Mouse (Mus musculus) right cerebral cortex, adult 18-20 months (tissue): ENCODE measurements around the gene Gm11213.

Experiments used
- DNase-seq: peaks from one replicate; pipeline ENCODE4 v3.0.0; 2022; ENCODE audit warnings: mixed read lengths

The Gm11213 gene

GRCm38 (mm10) chr4:63604945-63605344, at the start of gene Gm11213:
Gene Gm11213, minus strand, starts transcription at chr4:63605261.
- no peak for DNase-seq

- DNase-seq, result no peak
Observed at GRCm38 (mm10) chr4:63654381-63654780, 49.3 kb upstream of the Gm11213 start.

GRCm38 (mm10) chr4:63643956-63644726, 39.1 kb upstream of the Gm11213 start:
- DNase-seq, result no peak

- DNase-seq, result no peak
Observed at GRCm38 (mm10) chr4:63639842-63640241, 34.8 kb upstream of the Gm11213 start.

DNA sequence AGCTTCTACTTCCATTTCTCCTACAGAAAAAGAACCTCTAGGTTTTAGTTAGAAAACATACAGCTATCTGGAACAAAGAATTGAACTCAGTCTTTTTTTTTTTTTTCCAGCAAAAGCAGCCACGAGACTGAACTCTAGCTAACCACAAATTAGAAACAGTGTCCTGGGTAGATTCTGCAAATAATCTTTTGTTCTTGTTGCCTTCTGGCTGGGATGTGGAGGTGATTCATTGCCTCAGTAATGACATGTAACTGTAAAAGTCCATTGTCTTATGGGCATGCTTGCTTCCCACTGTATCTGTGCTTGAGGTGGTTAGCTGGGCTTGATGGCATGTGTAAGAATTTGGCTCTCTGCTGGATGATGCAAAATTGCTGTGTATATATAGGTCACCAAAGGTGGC, 33.5 kb upstream of the Gm11213 start:
- DNase-seq, result no peak

DNA sequence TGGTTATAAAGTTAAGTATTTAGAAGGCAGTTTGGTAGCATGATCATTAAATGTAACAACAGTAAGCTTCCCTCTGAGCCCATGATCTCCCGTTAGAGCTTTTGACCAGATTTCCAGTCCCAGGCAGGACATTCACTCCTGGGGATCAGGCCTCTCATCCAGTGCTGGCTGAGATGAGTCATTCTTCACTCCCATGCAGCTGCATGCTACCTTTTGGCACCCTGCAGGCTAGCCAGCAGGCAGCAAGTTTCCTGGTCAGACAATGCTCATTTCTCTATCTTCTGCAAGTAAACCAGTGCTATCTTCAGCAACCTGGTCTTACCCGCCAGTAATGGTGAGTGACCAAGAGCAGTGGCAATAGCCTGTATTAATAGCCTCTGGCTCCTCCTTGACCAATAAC, 28.1 kb upstream of the Gm11213 start:
- DNase-seq, result no peak

GRCm38 (mm10) chr4:63627111-63627510, 22.1 kb upstream of the Gm11213 start:
- DNase-seq, result no peak

DNA sequence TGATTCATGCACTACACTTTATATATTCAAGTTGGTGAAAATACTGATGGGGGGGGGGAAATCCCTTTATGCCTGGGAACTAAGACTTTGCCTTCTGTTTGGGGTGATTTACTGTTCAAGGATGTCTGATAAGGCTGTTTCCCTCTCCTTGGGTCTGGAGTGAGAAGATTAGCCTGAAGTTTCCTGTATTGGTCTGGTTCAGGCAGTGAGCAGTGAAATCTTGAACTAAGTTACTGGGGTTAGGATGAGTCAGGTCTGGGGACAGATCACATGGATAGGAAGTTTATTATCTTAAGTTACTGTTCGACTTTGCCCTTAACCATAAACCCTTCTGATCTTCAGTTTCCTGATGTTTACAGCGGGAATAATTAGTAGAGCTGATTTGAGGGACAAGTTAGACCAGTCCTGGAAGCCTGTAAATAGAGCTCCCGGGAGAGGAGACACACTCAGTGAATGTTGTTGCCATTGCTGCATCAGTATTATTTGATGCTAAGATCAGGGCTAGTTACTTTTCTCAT, 20.6 kb upstream of the Gm11213 start:
- no peak for DNase-seq

DNA sequence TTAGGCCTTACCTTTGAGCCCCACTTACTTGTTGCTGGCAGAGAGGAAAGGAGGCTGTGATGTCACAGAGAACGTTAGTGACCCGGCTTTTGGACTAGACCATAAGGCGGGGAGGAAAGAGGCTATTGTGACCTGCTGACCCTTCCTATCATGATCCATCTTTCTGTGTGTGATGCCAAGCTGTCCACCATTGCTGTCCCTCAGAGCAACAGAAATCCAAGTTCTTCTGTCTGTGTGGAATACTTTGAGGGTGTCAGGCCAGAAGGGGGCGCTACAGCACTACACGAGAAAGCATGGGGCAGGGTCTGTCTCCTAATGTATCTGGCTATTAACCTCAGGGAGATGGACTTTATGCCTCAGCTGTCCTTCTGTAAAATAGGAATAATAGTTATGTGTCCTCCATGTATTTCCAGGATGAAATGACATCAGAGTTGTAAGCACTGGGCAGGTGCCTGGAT, 17.3 kb upstream of the Gm11213 start, which contains the start of gene Tex48:
Gene Tex48, minus strand, starts transcription at position 51 of the 458 bp plus-strand sequence.
- no peak for DNase-seq

DNA sequence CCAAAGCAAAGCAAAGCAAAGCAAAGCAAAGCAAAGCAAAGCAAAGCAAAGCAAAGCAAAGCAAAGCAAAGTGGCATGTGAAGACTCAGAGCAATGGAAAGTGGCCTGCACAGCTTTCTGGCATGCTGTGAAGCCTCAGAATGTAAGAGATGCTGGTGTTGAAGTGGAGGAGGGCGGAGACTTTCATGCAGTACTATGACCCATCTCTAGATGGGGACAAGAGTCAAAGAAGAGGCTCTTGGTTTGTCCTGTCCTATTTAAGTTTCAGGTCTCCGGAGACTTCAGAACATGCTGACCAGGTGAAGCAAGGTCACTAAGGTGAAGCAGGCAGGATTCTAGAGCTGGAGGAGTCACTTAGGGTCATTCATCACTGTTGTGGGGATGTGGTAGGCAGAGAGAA, 16.8 kb upstream of the Gm11213 start:
- no peak for DNase-seq

- no peak for DNase-seq
Observed at GRCm38 (mm10) chr4:63608391-63608790, 3.3 kb upstream of the Gm11213 start.

DNA sequence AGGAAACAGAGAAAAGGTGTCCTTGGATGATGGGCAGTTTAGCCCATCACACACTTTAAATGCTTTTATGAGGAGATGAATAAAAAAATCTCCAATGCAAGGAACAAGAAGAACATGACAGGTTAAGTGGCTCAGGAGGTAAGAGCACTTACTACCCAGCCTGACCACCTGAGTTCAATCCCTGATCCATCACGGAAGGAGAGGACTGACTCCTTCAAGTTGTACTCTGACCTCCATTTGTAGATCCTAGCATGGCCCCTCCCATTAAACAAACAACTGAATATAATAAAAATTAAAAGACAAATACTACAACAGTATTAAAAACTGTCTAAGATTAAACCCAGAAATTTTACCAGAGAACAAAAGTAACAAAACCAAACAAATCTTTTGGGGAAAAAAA, 907 bp upstream of the Gm11213 start:
- DNase-seq, result no peak

GRCm38 (mm10) chr4:63605545-63605944, 484 bp upstream of the Gm11213 start:
- DNase-seq, result no peak

DNA sequence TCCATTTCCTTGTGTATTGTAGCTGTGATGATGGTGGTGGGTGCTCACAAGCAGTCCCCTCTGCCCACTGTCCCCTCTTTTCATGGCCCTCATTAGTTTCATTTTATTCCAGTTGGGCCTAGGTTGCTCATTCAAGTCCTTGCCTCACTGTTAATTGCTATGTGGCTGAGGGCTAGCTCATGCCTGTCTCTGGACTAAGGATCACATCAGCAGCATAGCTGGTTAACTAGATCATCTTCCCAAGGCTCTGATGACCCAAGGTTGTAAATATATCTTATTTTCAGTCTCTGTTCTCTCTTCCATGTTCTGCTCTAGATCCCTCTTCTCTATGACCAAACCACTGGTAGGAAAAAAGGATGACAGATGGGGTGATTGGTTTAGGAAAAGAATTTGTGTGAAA, 3.8 kb downstream of the Gm11213 start:
- DNase-seq, result no peak

GRCm38 (mm10) chr4:63600786-63601185, 4.3 kb downstream of the Gm11213 start:
- DNase-seq, result no peak

- no peak for DNase-seq
Observed at GRCm38 (mm10) chr4:63596010-63596409, 9.1 kb downstream of the Gm11213 start.

DNA sequence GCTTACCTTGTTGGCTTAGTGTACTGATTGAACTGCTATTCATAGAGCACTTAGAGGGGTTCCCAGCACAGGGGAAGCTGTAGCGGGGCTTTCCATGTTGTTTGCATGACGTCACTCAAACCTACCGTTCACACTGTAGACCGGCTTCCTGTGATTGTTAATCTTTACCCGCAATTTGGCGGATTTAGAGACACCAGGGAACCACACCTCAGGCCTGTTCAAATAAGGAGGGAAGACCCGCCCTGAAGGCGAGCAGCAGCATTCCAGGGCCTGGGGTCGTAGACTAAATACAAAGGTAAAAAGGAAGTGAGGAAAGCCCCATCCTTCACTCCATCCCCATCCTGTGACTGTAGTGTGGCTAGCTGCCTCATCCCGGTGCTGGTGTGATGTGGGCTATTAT, 9.8 kb downstream of the Gm11213 start:
- DNase-seq, result no peak

DNA sequence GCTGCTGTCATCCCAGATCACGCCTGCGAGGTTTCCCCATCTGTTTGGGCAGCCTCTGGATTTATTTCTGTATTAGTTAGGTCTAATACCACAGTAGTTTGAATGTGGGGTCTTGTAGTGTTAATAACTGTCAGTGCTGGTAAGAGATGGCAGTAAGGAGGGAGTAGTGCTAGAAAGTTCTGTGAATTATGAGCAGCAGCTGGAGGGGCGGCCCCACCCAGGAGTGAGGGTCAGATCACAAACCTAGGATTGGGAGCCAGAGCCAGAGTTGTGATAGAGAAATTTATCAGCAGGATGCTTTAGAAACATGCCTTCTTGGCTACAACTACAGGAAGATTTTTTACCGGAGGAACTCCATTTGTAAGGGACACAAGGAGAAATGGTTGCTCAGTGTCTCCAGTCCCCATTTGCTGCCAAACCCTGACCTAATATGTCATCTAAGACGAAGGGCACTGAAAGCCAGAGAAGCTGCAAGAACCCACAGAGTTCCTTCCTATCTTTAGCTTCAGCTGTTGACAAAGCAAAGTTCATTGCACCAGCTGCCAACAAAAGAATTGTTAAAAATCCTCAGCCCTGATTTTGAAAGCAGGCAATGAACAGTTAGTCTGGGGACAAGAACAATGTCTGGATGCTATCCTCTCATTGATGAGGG, 10.5 kb downstream of the Gm11213 start:
- DNase-seq, result no peak

- no peak for DNase-seq
Observed at GRCm38 (mm10) chr4:63590538-63590937, 14.5 kb downstream of the Gm11213 start.

GRCm38 (mm10) chr4:63589987-63590386, 15.1 kb downstream of the Gm11213 start:
- DNase-seq, result no peak

GRCm38 (mm10) chr4:63586240-63586639, 18.8 kb downstream of the Gm11213 start:
- no peak for DNase-seq

GRCm38 (mm10) chr4:63585216-63585615, 19.8 kb downstream of the Gm11213 start:
- no peak for DNase-seq

DNA sequence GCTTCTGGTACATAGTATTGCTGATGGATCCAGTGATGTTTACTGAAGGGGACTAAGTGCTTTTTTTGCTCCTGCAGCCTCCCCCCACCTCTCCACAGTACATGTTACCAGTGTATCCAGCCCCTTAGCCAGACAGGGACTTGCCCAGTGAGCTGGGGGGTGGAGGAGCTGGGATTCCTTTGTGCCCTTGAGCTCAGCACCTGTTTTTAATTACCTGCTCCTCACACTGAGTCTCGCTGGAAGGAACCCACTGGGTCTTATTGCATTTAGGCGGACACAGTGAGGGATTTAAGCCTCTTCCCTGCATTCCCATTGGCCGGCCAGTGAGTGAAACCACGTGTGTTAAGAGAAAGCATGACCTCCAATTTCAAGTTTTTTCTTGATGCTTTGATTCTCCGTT, 22.5 kb downstream of the Gm11213 start:
- no peak for DNase-seq

GRCm38 (mm10) chr4:63580078-63580477, 25.0 kb downstream of the Gm11213 start:
- DNase-seq, result no peak
